Mouse (Mus musculus): ENCODE measurements around the gene Mcf2l.

- TF ChIP-seq CTCF (conservative IDR thresholded peaks at IDR 0.05; ENCODE audit: low read length) (no peak), NANOG (IDR thresholded peaks at IDR 0.05; ENCODE audit: borderline replicate concordance, low read length) (no peak)
Observed at GRCm38 (mm10) chr8:12928033-12928432, 54.4 kb downstream of the Mcf2l start.

Measured in E14TG2a.4 (cell line).